Mouse (Mus musculus) embryo, embryonic 11 days (tissue): ENCODE results near the gene Dlg2.
A peak's percentile ranks its signal among the peaks of the same experiment; 100 is the strongest.

Source experiments
- DNase-seq: peaks from one replicate; pipeline ENCODE4 v3.0.0-alpha.2; 2015

Dlg2 gene

DNA sequence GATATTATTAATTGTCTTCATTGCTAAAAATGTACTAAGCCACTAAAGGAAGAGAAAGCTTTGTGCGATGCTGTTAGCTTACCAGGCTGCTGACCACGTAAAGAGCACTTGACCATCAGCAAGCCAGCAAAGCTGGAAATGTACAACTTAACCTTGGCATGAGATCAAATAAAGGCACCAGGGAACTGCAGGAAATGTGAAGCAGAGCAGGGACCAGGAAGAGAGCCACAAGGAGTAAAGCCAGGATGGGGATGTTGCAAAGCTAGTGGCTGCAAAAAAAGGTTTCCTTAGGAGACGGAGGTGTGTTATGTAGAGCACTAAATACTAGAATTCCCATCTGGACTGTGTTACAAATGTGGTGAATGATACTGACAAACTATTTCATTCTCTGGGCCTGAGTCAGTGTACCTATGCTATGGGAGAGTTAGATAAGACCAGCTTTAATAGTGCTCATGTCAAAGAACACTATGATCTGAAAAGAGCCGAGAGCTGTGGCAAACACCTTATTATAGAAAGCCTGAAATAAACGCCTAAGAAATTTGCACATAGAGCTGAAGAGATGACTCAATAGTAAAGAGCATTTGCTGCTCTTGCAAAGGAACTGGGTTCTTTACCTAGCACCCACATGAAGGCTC lies 1638.9 kb downstream of the Dlg2 start:
- DNase-seq, result no peak

DNA sequence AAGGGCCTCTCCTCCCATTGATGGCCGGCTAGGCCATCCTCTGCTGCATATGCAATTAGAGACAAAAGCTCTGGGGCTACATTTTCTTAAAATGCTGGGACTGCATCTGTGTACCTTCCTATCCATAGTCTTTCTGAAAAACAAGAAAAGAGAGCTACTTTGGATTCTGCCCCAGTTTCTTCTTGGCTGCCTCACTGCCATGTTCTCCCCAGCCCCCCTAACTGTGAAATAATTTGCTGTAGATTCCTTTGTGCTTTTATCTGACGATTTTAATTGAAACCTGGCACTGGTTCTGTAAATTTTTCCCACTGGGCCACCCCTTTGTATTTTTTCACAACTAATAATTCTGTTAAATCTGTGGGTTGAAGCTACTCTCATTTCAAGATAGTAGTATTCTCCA lies 1646.8 kb downstream of the Dlg2 start:
- no peak for DNase-seq

DNA sequence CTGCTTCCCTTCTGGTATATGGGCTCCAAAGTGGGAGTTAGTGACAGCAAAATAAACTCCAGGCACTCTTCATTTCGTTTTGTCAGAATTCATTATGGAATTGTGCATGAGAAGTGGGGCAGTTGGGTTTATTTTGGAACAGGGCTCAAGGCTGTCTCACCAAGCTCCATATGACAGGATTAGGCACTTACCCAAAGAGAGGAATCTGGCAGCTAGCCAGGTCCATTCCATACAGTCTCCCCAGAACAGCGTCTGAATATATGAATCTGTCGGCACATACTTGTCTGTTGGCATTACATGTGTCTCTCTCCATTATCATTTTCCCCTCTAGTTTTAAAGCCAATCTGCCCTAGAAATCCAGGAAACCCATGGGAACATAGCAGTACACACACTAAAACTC lies 1649.4 kb downstream of the Dlg2 start:
- DNase-seq, result no peak

GRCm38 (mm10) chr7:92134301-92134700 lies 1657.8 kb downstream of the Dlg2 start:
- DNase-seq, result no peak

DNA sequence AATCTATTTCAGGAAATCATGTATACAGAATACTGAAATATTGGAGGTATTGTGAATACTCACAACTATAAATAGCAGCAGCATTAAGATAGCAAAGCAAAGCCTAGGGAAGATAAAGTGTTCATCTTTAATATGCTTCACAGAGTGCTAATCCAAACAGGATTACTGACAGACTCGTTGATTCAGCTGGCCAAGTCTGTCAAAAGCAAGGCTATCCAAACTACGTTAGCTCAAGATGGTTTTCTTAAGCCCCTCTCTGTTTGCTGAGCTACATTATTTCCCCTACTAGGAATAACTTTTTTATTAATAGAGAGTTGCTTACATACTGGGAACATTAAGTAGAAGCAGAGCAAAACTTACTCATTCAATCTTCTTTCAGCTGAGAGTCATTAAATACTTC lies 1659.2 kb downstream of the Dlg2 start:
- no peak for DNase-seq

DNA sequence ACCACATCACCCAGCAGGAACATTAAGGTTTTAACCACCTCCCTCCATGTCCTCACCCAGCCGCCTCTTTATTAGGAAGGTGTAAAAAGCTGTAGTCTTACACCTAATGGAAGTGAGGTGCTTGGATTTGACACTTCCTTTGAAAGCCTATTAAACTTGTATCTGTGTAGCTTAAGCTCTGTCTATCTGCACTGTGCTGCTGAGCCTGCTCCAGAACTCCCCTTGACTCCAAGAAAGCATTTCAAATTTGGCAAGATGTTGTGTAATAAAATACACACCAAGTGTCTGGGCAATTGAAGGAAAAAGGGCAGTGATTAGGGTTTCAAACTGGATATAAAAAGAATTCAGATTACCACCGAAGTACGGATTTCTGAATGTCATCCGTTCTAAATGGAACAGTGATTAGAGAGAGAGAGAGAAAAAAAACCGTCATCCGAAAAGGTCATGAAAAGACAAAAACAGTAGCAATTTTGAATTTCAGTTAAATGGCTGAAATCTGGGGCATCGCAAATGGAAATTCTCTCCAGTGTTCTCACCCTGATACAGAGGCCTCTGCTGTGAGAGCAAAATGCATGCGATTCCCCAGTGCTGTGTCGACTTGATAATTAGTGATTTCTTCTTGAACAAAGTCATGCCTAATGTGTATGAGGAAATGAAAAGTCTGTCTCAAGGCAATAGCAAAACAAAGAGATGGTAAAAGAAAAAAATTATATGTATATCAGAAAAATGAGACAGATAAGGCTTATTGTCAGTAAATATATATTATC lies 1663.8 kb downstream of the Dlg2 start:
- DNase-seq, result no peak

DNA sequence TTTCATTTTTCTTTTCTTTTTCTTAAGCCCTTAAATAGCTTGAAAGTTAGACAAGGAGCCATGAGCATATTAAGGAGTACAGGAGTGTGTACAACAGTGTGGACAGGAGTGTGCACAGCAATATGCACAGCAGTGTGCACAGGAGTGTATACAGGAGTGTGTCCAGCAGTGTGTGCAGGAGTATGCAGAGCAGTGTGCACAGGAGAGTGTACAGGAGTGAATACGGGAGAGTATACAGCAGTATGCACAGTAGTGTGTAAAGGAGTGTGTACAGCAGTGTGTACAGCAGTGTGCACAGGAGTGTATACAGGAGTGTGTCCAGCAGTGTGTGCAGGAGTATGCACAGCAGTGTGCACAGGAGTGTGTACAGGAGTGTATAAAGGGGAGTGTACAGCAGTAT lies 1671.0 kb downstream of the Dlg2 start:
- DNase-seq, result no peak

DNA sequence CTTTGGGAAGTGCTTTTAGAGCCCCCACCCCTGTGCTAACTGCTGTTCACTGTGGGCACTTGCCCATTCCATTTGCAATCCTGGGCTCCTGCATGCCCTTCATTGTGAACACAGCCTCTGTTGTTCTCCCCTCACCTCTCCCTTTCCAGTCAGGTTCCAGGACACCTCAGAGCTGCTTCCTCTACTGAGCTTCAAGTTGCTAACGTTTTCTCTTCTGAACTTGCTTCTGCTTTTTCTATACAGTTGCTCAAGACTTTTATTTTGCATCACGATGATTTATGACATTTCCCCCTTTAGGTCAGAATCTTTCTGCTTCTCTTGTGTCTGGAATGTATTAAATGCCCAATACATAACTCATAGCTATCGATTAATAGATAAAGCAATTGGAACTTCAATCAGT lies 1674.3 kb downstream of the Dlg2 start:
- no peak for DNase-seq

DNA sequence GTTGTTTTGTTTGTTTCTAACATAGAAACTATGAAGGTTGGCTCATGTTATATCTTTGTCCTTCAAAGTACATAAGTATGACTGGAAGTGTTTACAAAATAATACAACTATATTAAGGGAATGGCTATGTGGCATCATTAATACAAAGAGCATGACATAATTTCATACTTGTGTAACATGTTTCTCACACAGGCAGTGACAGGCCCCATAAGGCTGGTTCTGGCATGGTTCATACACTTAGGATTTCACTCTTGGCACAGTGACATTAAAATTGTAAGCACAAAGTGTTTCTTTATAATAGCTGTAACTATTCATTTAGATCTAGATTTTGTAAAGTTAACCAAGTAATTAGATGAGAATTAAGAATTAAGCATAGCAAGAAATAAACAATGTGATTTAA lies 1678.1 kb downstream of the Dlg2 start:
- DNase-seq, result no peak

GRCm38 (mm10) chr7:92163150-92163549 lies 1686.7 kb downstream of the Dlg2 start:
- no peak for DNase-seq

DNA sequence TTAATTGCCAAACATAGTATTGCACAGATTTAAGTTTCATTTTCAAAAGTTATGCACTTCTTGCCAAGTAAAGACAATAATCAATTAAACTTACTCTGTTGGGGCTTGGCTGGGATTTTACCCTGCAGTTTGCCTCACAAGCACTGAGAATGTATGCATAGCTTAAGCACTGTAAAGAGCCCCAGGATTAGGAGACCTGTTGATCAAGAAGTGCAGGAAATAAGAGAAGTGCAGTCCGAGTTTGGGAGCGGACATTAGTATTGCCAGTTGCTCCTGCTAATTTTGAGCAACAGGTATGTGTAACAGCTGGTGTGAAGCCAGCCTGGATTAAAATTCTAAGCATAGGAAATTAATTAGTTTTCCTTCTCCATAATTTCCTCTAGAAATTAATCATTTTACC lies 1687.8 kb downstream of the Dlg2 start:
- DNase-seq, result no peak

- no peak for DNase-seq
Measured at GRCm38 (mm10) chr7:92164875-92165518, 1688.5 kb downstream of the Dlg2 start.

DNA sequence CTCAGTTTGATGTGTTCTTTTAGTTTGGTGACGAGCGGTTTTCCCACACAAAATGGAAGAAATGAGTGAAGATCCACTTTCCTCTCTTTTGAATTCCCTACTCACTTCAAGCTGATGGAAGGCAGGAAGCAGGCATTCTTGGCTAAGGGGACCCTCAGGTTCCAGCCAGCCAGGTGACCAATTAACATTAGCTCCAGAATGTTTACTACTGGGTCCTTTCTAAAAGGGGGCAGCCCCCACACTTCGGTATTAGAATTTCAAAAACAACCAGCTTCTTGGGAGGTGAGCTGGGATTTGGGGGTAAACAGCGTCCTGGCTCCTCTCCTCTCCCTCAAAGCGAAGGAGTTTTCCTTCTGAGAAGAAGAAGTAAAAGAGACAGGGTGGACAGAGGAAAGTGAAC lies 1703.6 kb downstream of the Dlg2 start:
- peak; percentile 8 for DNase-seq

GRCm38 (mm10) chr7:92180591-92181587 lies 1704.4 kb downstream of the Dlg2 start:
- DNase-seq, result peak; percentile 61

GRCm38 (mm10) chr7:92181959-92182612 lies 1705.6 kb downstream of the Dlg2 start:
- peak; percentile 41 for DNase-seq

DNA sequence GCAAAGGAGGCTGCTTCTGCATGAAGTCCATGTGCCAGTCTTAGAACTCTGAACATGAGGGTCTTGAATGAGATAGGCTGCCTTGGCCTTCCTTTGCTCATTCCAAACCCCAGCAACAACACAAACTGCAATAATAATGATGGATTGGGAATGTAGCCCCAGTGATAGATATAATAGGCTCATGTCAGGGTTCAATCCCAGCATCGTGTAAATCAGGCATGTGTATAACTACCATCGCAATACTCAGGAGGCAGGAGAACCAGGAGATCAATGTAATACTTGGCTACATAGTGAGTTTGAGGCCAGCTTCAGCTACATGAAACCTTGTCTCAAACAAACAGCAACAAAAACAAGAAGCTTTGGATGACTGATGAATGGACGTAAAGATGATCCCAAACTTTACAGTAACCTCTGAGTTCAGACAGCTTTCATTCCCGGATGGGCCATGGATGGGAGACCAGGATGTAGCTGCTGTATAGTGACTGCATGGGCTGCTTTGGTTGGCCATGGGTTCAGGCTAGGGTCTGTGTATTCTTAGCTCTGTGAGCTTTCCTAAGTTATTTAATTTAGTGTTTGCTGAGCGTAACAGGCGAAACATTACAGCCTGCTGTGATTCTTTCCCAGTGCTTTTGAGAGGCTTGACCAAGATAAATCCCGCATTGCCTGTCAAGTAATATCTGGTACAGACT lies 1708.0 kb downstream of the Dlg2 start:
- DNase-seq, result no peak

DNA sequence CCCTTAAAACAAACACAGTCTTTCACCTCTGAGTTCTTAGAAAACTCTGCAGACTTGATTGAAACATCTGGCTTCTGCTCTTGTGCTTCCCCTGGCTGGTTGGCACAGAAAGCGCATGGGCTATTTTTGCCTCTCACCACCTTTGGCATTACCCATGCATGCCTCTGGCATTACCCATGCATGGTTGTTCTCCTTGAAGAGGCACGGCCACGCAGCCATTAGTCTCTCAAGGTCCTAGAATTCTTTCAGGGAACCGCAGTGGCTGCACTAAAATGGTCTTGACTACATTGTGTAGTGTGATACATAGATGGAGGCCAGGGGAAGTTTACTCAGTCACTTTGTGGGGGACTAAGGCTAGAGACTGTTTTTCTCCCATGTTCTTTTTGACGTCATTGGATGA lies 1709.9 kb downstream of the Dlg2 start:
- DNase-seq, result no peak

DNA sequence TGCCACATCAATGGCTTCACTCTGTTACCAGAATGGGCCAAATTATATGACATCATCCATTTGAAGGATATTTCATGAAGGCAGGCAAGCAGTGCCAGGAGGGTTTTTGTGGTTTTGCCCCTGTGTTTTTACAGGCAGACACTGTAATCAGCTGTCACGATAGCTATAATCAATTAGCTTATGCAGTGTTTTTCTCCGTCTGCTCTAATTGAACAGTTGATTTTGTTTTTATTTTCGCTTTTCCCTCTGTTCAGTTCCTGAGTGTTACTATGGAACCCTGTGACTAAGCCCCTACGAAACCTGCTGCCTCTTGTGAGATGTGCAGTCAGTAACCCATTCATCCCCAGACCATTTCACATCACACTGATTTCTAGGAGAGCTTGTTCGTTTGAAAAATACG lies 1712.7 kb downstream of the Dlg2 start:
- no peak for DNase-seq

- no peak for DNase-seq
Measured at GRCm38 (mm10) chr7:92196004-92196403, 1719.5 kb downstream of the Dlg2 start.

GRCm38 (mm10) chr7:92197621-92198020 lies 1721.1 kb downstream of the Dlg2 start:
- no peak for DNase-seq

DNA sequence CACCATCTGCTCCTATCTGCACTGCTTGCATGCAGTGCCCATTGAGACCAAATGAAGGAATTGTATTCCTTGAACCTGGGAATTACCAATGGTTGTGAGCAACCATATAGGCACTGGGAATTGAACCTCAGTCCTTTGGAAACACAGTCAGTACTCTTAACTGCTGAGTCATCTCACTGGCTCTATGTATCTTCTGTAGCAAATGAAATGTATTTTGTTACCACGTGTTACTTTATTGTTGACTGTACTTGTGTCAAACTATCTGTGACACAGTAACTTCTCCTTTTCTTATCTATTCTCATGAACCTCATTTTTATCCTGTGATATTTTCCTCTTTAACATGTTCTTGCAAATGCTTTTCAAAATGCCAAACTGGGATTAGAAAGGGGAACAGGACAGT lies 1722.7 kb downstream of the Dlg2 start:
- DNase-seq, result no peak

- no peak for DNase-seq
Measured at GRCm38 (mm10) chr7:92210701-92211100, 1734.2 kb downstream of the Dlg2 start.
